ENCODE assay signal across 11 mouse cellular contexts in genomic region chrX:11763351-11764082, GRCm38 (mm10).
DNase-seq lines count a peak whose midpoint lies in the region; ATAC-seq and TF ChIP-seq lines count a peak whose summit lies in the region.
"Had no signal": no experiment of that assay in that cellular context is flagged by ENCODE, and none has a peak within 500 bp of the region (broad histone marks: within the 10 kb centered on the region; RNA-seq: fewer than 3 reads in every experiment).

No protein-coding gene starts in this region.

- intact Hi-C loops in heart, postnatal 10 days (cut with DNase I): no loop called here
- intact Hi-C loops in left cerebral cortex, postnatal 36 days (cut with DNase I): no loop called here

- TF ChIP-seq CTCF in brain, embryonic 14.5 days (IDR thresholded peaks at IDR 0.05; ENCODE audit: borderline replicate concordance, extremely low read depth, insufficient read depth, insufficient read length): no peak

- peak; percentile 21 to 31 for DNase-seq in heart, postnatal 10 days
- DNase-seq in heart, adult 8-10 months (ENCODE audit: low spot score): no peak
- DNase-seq in brain, embryonic 14.5 days (ENCODE audit: low read depth): peak; percentile 69
- DNase-seq in cerebellum, postnatal 25 days: peak; percentile 25 to 42
- DNase-seq in left cerebral cortex, postnatal 36 days (ENCODE audit: low spot score in 2 of 2): peak; percentile 18 to 25
- no peak for DNase-seq in embryo, embryonic 10.5 days (ENCODE audit: low spot score)
- no peak for DNase-seq in kidney, adult 9 months
- DNase-seq: adrenal gland, postnatal 25 days; heart, adult 11 months; kidney, postnatal 4 days had no signal

- no peak for ATAC-seq in monocyte, adult 5-6 weeks (replicated peaks; ENCODE audit: insufficient number of reproducible peaks, low FRiP score, low TSS enrichment, poor library complexity, severe bottlenecking)

- no peak for TF ChIP-seq POLR2A in brain, embryonic 14.5 days (IDR thresholded peaks at IDR 0.05; ENCODE audit: borderline replicate concordance, extremely low read depth, insufficient read depth, insufficient read length, poor library complexity, severe bottlenecking)

Comparison
In these comparisons a context has a peak if more than half of its experiments do, and no peak if none do; other contexts are left out.
1. DNase-seq: peak in heart, postnatal 10 days (2 of 2), brain, embryonic 14.5 days (single experiment), cerebellum, postnatal 25 days (2 of 2) and left cerebral cortex, postnatal 36 days (2 of 2); none in heart, adult 8-10 months (single experiment), embryo, embryonic 10.5 days (single experiment) and kidney, adult 9 months (single experiment).